ENCODE assay signal across 24 mouse cellular contexts in the genomic region with DNA sequence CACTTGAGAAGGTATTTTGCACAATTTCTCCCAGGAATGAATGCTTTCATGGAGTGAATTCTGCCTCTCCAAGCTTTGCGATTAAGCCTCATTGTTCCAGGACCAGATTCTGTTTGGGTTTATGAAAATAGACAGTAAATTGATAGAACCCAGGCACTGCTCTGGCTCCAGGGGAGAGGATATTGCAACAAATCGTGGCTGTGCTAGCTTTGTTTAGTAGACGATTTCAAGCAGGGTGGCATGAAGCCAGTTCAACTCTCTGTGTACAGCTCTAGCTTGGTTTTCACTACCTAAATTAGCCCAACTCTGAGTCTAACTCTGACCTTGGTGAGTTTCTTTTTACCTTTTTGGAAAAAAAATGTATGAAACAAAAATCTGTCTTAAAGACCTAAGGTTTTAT. TPM values are rescaled to one million over a fixed set of nuclear protein-coding genes. Genes with fewer than 3 reads are reported as not detected.
"Had no signal": no experiment of that assay in that cellular context is flagged by ENCODE, and none has a peak within 500 bp of the region (broad histone marks: within the 10 kb centered on the region; RNA-seq: fewer than 3 reads in every experiment).

No protein-coding gene starts in this region.

- DNase-seq: liver, postnatal 0 days; lung, adult 2 months; lung, postnatal 14 days; lung, postnatal 36 days; right cerebral cortex, postnatal 14 days; thymus, postnatal 14 days; thymus, postnatal 36 days had no signal

- H3K36me3 ChIP-seq: lung, embryonic 15.5 days; midbrain, embryonic 13.5 days; midbrain, embryonic 15.5 days; neural tube, embryonic 12.5 days; stomach, embryonic 15.5 days had no signal

- H3K9me3 ChIP-seq: lung, embryonic 15.5 days; midbrain, embryonic 13.5 days; midbrain, embryonic 15.5 days; neural tube, embryonic 12.5 days; stomach, embryonic 15.5 days had no signal

- H3K9ac ChIP-seq: liver, postnatal 0 days; lung, embryonic 15.5 days; midbrain, embryonic 13.5 days; midbrain, embryonic 15.5 days; neural tube, embryonic 12.5 days; stomach, embryonic 15.5 days had no signal

- ATAC-seq: liver, postnatal 0 days; lung, postnatal 0 days; midbrain, embryonic 13.5 days; midbrain, embryonic 15.5 days had no signal

- H3K4me2 ChIP-seq: lung, embryonic 15.5 days; midbrain, embryonic 11.5 days; midbrain, embryonic 13.5 days; midbrain, embryonic 15.5 days; neural tube, embryonic 12.5 days; stomach, embryonic 15.5 days had no signal

- H3K27me3 ChIP-seq: lung, embryonic 15.5 days; midbrain, embryonic 13.5 days; midbrain, embryonic 15.5 days; neural tube, embryonic 12.5 days; stomach, embryonic 15.5 days had no signal

- H3K27ac ChIP-seq: lung, embryonic 15.5 days; macrophage; midbrain, embryonic 13.5 days; midbrain, embryonic 15.5 days; neural tube, embryonic 12.5 days; stomach, embryonic 15.5 days; stomach, postnatal 0 days had no signal

- H3K4me1 ChIP-seq: lung, embryonic 15.5 days; megakaryocyte, embryonic 14.5 days; midbrain, embryonic 13.5 days; midbrain, embryonic 15.5 days; neural tube, embryonic 12.5 days; stomach, embryonic 15.5 days had no signal

- H3K4me3 ChIP-seq: lung, embryonic 15.5 days; megakaryocyte, embryonic 14.5 days; midbrain, embryonic 13.5 days; midbrain, embryonic 15.5 days; neural tube, embryonic 12.5 days; stomach, embryonic 15.5 days had no signal

RNA-seq across cellular contexts. Expression of a gene that starts 26.5 kb away (rescaled TPM):
- total RNA-seq: monocyte, adult 5-6 weeks; neutrophil, adult 5-6 weeks had no signal

RNA-seq across cellular contexts. Expression of a gene that starts 53.6 kb away (rescaled TPM):
- total RNA-seq: megakaryocyte progenitor cell, adult 5-6 weeks; midbrain, postnatal 0 days; monocyte, adult 5-6 weeks; neutrophil, adult 5-6 weeks had no signal
- polyA plus RNA-seq: liver, postnatal 0 days; lung, adult 2 months; lung, embryonic 15.5 days; lung, postnatal 0 days; macrophage; midbrain, embryonic 11.5 days; midbrain, embryonic 13.5 days; midbrain, embryonic 15.5 days; midbrain, postnatal 0 days; neural tube, embryonic 12.5 days; neural tube, embryonic 14.5 days; spleen, adult 2 months; stomach, embryonic 15.5 days; stomach, postnatal 0 days; thymus, postnatal 0 days had no signal
